Mouse (Mus musculus) liver, embryonic 16.5 days (tissue): ENCODE results near the gene Gm28729. TPM values are rescaled to one million over a fixed set of nuclear protein-coding genes. Genes with fewer than 3 reads are reported as not detected.
"Not testable (repeated sequence)": the region's sequence is repeated elsewhere in the genome, so short reads cannot be mapped to it uniquely, and the experiment has no call there.

Experiments
- ATAC-seq: fragments of 200-750 bp; cut with Nextera tagmentation; 2 replicates; pipeline ENCODE4 v1.8.0; 2017; ENCODE audit warnings: low read depth, mild to moderate bottlenecking, moderate number of reproducible peaks, moderate library complexity
- H3K27ac ChIP-seq: fragments of 300-500 bp; sonication (generic); 2 replicates; pipeline ENCODE4 v1.5.1; 2014; ENCODE audit warnings: mild to moderate bottlenecking, low read length
- H3K27me3 ChIP-seq: fragments of 300-500 bp; sonication (generic); 2 replicates; pipeline ENCODE4 v1.6.1; 2014; ENCODE audit warnings: low read depth, low read length, mixed read lengths; ENCODE audit not compliant: control insufficient read depth, insufficient read depth
- H3K36me3 ChIP-seq: fragments of 300-500 bp; sonication (generic); 2 replicates; pipeline ENCODE4 v1.6.1; 2014; ENCODE audit warnings: mild to moderate bottlenecking; ENCODE audit not compliant: control insufficient read depth, insufficient read depth
- H3K4me1 ChIP-seq: fragments of 300-500 bp; sonication (generic); 2 replicates; pipeline ENCODE4 v1.6.1; 2014; ENCODE audit warnings: low read depth, low read length, mixed read lengths; ENCODE audit not compliant: control insufficient read depth
- H3K4me2 ChIP-seq: fragments of 300-500 bp; sonication (generic); 2 replicates; pipeline ENCODE4 v1.6.1; 2014; ENCODE audit warnings: low read depth, low read length, mixed read lengths
- H3K4me3 ChIP-seq: fragments of 300-500 bp; sonication (generic); 2 replicates; pipeline ENCODE4 v1.5.1; 2014; ENCODE audit warnings: low read depth, mild to moderate bottlenecking, low read length
- H3K9ac ChIP-seq: fragments of 300-500 bp; sonication (generic); 2 replicates; pipeline ENCODE4 v1.6.1; 2014; ENCODE audit warnings: low read depth, low read length
- H3K9me3 ChIP-seq: fragments of 300-500 bp; sonication (generic); replicated peaks from 2 replicates; pipeline ENCODE4 v1.6.1; 2016; ENCODE audit warnings: low read length; ENCODE audit not compliant: control insufficient read depth
- WGBS: fragments of 180-500 bp; shearing (Covaris S2); extraction: QIAGEN DNeasy Blood & Tissue Kit; methylation state at CpG from one replicate; pipeline ENCODE4 v1.1.7; 2014; ENCODE audit not compliant: insufficient replicate concordance; 5-methylcytosine and 5-hydroxymethylcytosine counted together
- polyA plus RNA-seq: library from polyadenylated mRNA; unstranded; fragments of >200 nt; fragmentation: Nextera tagmentation; extraction: Ambion mirVana; gene quantifications from 2 replicates; pipeline ENCODE4 v1.2.1, GENCODE M21; 2015

The Gm28729 gene
- polyA plus RNA-seq, 1 experiment from 2014 or later: not detected

DNA sequence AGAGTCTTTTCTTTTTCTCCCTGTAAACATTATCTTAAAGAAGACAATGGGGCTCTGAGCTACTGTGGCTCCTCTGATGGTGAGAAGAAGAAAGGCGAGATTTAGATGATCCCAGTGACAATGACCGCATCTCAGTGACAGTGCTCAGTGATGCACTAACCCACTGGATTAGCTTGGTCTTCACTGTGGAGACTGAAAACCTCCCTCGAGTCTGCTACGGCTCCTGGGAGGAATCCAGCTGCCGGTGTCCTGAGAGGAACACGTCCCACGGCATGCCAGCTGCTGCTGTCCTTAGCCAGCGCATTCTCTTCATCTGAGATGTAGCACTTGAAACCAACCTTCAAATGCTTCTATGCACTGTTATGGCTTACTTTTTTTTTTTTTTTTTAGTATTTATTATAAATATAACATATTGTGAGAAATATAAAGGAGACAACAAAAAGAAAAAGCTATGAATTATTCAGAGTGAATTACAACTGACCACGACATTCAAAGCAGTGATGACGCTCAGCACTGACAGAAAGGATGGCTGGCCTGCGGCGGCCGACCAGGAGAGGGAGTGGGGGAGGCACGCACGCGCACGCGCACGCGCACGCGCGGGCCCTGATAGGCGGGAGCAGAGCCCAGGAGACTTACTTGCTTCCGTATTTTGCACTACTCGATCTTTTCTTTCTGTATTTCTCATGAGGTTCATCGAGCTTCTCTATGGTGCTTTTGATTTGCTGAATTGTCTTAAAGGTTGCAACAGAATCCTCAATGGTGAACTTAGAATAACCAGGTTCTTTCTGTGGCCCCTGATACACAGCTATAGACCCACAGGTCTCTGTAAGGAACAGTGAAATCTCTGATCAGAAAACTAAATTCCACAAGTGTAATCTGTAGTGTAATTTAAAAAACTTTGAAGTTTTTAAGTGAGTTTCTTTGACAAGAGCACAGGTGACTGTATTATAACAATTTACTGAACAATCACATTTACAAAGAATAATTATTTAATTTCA, 18.9 kb upstream of the Gm28729 start:
- peak; percentile 75 for ATAC-seq
- Histone ChIP-seq H3K36me3 (no peaks in the 10 kb centered on the region), H3K4me3 (peak overlapping the region; percentile 23; the same call in 1 of the 2 replicates), H3K9ac (peak overlapping the region; percentile 44; the same call in 1 of the 2 replicates), H3K9me3 (no peaks in the 10 kb centered on the region), H3K27ac (no peak overlapping the region), H3K4me2 (peak overlapping the region; percentile 41), H3K4me1 (no peaks in the 10 kb centered on the region; the same call in 1 of the 2 replicates), H3K27me3 (no peaks in the 10 kb centered on the region)
- WGBS: 33% methylated on average over 27 of the region's 27 CpGs

DNA sequence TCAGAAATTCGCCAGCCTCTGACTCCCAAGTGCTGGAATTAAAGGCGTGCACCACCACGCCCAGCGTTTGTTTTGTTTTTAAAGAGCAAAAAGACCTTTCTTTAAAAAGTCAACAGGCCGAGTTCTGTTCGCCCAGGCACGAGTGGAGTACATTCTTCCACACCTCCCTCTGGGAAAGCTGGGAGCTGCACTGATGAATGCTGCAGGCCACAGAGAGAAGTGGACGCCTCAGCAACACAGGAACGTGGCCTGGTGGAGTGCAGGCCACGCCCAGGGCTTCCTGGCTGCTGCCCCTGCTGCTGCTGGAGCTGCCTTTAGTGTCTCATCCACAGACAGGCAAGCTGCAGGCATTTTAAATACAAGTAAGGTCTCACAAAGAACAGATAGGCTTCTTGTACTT, 13.9 kb upstream of the Gm28729 start:
- Histone ChIP-seq H3K4me3 (no peak overlapping the region), H3K4me2 (no peak overlapping the region), H3K9ac (no peak overlapping the region), H3K9me3 (no peaks in the 10 kb centered on the region), H3K36me3 (no peaks in the 10 kb centered on the region), H3K27me3 (no peaks in the 10 kb centered on the region), H3K27ac (no peak overlapping the region), H3K4me1 (peaks cover 5% of the 10 kb centered on the region)
- ATAC-seq: no peak
- WGBS: 44% methylated on average over 10 of the region's 10 CpGs

DNA sequence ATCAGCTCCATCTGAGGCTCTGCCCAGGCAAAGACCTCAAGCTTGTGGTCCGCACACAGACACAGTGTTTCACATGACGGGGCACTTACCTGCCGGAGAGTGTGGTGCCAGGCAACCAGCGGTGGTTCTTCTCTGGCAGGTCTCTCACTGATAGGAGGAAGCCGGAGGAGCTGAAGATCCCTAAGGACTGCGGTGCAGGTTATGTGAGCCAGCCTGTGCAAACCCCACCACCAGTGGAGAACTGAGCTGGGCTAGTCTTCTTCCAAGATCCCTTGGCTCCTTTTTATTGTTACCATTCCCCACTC, 12.5 kb upstream of the Gm28729 start:
- ATAC-seq: no peak
- no peak overlapping the region for H3K27ac ChIP-seq
- H3K4me3 ChIP-seq: no peak overlapping the region
- H3K4me1 ChIP-seq: peaks cover 5% of the 10 kb centered on the region
- H3K27me3 ChIP-seq: no peaks in the 10 kb centered on the region
- no peak overlapping the region for H3K9ac ChIP-seq
- H3K9me3 ChIP-seq: no peaks in the 10 kb centered on the region
- H3K4me2 ChIP-seq: no peak overlapping the region
- WGBS: 82% methylated on average over 6 of the region's 6 CpGs
- no peaks in the 10 kb centered on the region for H3K36me3 ChIP-seq

DNA sequence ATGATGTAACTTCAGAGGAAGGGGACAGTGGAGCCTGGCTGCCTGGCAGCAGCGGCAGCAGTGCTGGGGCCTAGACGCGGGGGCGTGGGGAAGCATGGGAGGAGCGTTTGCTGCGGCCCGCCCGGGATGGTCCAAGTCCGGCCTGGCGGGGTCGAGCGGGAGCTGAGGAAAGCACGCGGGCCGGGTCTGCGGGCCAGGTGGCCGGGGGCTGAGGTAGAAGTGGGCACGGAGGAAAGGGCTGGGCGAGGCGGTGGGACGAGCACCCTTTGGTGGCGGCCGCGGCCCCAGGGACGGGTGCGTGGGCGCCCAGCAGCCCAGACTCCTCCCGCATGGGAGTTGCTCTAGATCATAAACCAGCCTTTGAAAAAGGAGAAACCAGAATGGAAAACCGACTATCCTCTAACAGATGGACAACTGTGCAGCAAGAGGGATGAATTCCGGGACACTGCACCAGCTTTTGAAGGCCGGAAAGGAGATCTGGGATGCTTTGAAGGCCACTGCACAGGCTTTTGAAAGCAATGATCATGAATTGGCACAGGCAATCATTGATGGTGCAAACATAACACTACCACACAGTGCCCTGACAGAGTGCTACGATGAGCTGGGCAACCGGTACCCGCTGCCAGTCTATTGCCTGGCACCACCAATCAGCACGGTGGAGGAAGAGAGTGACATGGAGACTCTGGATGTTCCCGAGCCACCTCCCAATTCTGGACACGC, 12.0 kb upstream of the Gm28729 start:
- Histone ChIP-seq H3K27me3 (no peaks in the 10 kb centered on the region), H3K4me1 (peaks cover 5% of the 10 kb centered on the region), H3K9ac (peak overlapping the region; percentile 53; the same call in 1 of the 2 replicates), H3K9me3 (no peaks in the 10 kb centered on the region), H3K4me3 (peak overlapping the region; percentile 59), H3K36me3 (no peaks in the 10 kb centered on the region), H3K4me2 (peak overlapping the region; percentile 58), H3K27ac (no peak overlapping the region)
- WGBS: 25% methylated on average over 37 of the region's 37 CpGs
- peak; percentile 85 for ATAC-seq

DNA sequence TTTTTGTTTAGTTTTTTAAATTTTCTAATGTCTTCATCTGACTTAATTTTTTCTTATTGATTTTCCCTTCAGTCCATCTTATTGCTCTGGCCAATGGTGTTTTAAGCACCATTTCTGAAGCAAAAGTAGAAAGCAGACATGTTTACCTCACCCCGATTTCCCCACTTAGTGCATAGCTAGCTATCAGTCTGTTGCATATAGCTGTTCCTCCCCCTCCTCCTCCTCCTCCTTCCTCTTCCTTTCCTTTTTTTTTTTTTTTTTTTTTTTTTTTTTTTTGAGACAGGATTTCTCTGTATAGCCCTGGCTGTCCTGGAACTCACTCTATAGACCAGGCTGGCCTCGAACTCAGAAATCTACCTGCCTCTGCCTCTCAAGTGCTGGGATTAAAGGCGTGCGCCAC, 11.0 kb upstream of the Gm28729 start:
- not testable (repeated sequence) for ATAC-seq, H3K27ac ChIP-seq, H3K27me3 ChIP-seq, H3K4me3 ChIP-seq, H3K4me1 ChIP-seq, H3K36me3 ChIP-seq, H3K9ac ChIP-seq, H3K4me2 ChIP-seq, H3K9me3 ChIP-seq
- WGBS: 66% methylated on average over 4 of the region's 4 CpGs

DNA sequence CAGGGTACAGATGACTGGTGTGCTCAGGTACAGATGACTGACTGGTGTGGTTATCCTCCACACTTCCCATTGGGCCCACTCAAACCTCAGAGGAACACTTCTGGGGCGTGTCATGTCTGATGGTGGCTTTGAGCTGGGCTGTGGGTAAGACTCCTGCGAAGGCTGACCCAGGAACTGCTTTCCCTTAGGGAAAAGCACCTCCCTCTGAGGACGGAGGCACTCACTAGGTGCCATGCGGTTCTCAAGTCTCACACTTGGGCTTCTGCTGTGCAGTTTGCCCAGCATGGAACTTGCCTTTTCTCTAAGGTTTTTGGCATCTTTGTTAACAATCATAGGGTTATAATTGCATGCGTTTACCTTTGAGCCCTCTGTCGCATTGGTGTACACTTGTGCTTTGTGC, 10.4 kb upstream of the Gm28729 start:
- ATAC-seq: no peak
- H3K27ac ChIP-seq: no peak overlapping the region
- no peak overlapping the region for H3K4me3 ChIP-seq
- no peaks in the 10 kb centered on the region for H3K36me3 ChIP-seq
- H3K4me2 ChIP-seq: no peak overlapping the region
- 65% methylated on average over 6 of the region's 6 CpGs for WGBS
- H3K4me1 ChIP-seq: peaks cover 5% of the 10 kb centered on the region
- H3K9me3 ChIP-seq: no peaks in the 10 kb centered on the region
- H3K9ac ChIP-seq: no peak overlapping the region
- no peaks in the 10 kb centered on the region for H3K27me3 ChIP-seq

DNA sequence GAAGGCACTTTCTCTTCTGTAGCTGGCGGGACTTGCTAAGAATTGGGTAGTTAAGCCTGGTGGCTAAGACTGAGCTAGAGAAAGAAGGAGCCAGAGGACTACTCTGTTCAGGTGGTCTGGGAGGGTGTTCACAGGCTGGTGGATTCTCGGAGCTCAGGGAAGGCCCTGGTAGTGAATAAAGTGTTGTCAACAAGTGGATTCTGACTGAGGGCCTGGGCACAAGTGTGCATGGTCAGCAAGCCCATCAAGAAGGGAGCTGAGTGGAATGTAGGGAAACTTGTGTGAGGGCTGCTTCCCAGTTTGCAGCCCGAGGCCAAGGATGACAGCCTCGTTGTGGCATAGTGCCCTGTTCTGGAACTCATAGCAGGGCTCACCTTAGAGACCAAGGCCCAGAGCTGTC, 9.2 kb upstream of the Gm28729 start:
- Histone ChIP-seq H3K27me3 (no peaks in the 10 kb centered on the region), H3K27ac (no peak overlapping the region), H3K36me3 (no peaks in the 10 kb centered on the region), H3K9me3 (no peaks in the 10 kb centered on the region), H3K9ac (no peak overlapping the region), H3K4me3 (no peak overlapping the region), H3K4me2 (no peak overlapping the region), H3K4me1 (peaks cover 5% of the 10 kb centered on the region)
- ATAC-seq: no peak
- WGBS: 75% methylated on average over 4 of the region's 4 CpGs

DNA sequence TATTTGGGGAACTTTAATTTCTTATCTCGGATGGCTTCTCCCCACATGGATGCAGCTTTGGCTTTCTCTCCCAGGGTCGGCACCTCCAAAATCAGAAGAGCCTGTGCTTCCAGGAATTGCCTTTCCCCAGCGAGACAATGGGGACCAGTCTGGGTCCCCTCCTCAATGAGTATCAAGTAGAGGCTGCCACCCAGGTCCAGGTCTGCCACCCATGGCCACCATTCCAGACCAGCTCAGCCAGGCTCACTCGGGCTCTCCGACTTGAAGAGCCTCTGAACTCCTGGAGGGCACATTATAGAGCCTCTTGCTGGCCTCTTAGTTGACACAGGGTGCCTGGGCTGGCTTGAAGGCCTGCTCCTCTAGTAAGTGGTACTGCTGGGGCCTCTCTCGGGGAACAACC, 8.4 kb upstream of the Gm28729 start:
- H3K9me3 ChIP-seq: no peaks in the 10 kb centered on the region
- H3K9ac ChIP-seq: no peak overlapping the region
- no peaks in the 10 kb centered on the region for H3K27me3 ChIP-seq
- no peaks in the 10 kb centered on the region for H3K36me3 ChIP-seq
- H3K27ac ChIP-seq: no peak overlapping the region
- ATAC-seq: no peak
- 60% methylated on average over 6 of the region's 6 CpGs for WGBS
- H3K4me2 ChIP-seq: no peak overlapping the region
- peaks cover 5% of the 10 kb centered on the region for H3K4me1 ChIP-seq
- no peak overlapping the region for H3K4me3 ChIP-seq

DNA sequence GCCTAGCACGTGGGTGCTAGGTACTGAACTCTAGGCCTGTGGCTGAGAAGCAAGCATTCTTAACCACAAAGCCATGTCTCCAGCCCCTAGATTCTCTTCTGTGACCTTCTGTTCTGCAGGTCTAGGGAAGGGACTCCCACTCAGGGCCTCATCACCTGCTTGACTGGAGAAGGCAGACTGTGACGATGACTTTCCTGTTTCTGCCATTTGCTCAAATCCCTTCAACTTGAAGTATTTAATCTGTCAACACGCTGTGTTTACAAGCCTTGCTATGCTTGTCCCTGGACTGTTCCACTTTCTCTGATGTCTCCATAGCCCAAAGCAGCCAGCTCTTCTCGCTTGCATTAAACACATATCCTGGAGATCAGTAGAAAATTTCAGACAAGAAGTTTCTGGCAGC, 7.5 kb upstream of the Gm28729 start:
- ATAC-seq: no peak
- Histone ChIP-seq H3K4me1 (peaks cover 5% of the 10 kb centered on the region), H3K9me3 (no peaks in the 10 kb centered on the region), H3K4me2 (no peak overlapping the region), H3K9ac (no peak overlapping the region), H3K4me3 (no peak overlapping the region), H3K36me3 (no peaks in the 10 kb centered on the region), H3K27me3 (no peaks in the 10 kb centered on the region), H3K27ac (no peak overlapping the region)
- WGBS: 60% methylated on average over 4 of the region's 4 CpGs
